In the genomic region with DNA sequence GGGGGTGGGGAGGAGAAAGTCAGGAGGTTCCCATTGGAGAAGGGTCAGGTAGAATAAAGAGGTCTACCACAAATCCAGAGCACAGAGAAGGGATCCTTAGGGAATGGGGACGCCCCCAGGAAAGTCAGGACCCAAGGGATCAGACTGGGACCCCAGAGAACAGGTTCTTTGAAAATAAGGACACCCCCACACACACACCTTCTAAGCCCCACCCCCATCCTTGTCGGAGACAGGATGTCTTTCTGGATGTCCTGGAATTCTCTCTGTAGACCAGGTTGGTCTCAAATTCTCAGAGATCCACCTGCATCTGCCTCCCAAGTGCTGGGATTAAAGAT, we compare ENCODE assay signal across 10 mouse cellular contexts. TPM values are rescaled to one million over a fixed set of nuclear protein-coding genes. Genes with fewer than 3 reads are reported as not detected.
DNase-seq lines count a peak whose midpoint lies in the region; ATAC-seq and TF ChIP-seq lines count a peak whose summit lies in the region.
"Had no signal": no experiment of that assay in that cellular context is flagged by ENCODE, and none has a peak within 500 bp of the region (broad histone marks: within the 10 kb centered on the region; RNA-seq: fewer than 3 reads in every experiment).

No protein-coding gene starts in this region.

- no peak overlapping the region for H3K27ac ChIP-seq in kidney, postnatal 0 days
- H3K27ac ChIP-seq in kidney, adult 2 months (ENCODE audit: insufficient read depth, low read depth, low read length): no peak overlapping the region
- 0 out of 2 replicates have a peak overlapping the region, but pooled peaks have one; percentile 77 for H3K27ac ChIP-seq in embryonic facial prominence, embryonic 12.5 days
- no peak overlapping the region for H3K27ac ChIP-seq in hindbrain, embryonic 11.5 days (ENCODE audit: low read depth, low read length)
- no peak overlapping the region for H3K27ac ChIP-seq in midbrain, embryonic 13.5 days

- 84% methylated on average over 2 of the region's 2 CpGs for WGBS in kidney, postnatal 0 days
- 74% methylated on average over 2 of the region's 2 CpGs for WGBS in kidney, adult 2 months
- WGBS in embryonic facial prominence, embryonic 12.5 days: 76% methylated on average over 2 of the region's 2 CpGs
- 84% methylated on average over 2 of the region's 2 CpGs for WGBS in hindbrain, embryonic 11.5 days
- WGBS in midbrain, embryonic 13.5 days: 88% methylated on average over 2 of the region's 2 CpGs

- peaks cover 22% of the 10 kb centered on the region for H3K4me1 ChIP-seq in kidney, postnatal 0 days (replicated peaks; ENCODE audit: insufficient read depth, low read length)
- peaks cover 10% of the 10 kb centered on the region; the same call in 1 of the 2 replicates for H3K4me1 ChIP-seq in kidney, adult 2 months (ENCODE audit: control insufficient read depth, insufficient read depth, low read length)
- peaks cover 27% of the 10 kb centered on the region for H3K4me1 ChIP-seq in embryonic facial prominence, embryonic 12.5 days
- peaks cover 8% of the 10 kb centered on the region for H3K4me1 ChIP-seq in hindbrain, embryonic 11.5 days (replicated peaks; ENCODE audit: control insufficient read depth, insufficient read depth, low read length)
- peaks cover 42% of the 10 kb centered on the region for H3K4me1 ChIP-seq in midbrain, embryonic 13.5 days (replicated peaks)

- no peak for DNase-seq in kidney, postnatal 0 days (ENCODE audit: low spot score)
- no peak for DNase-seq in kidney, adult 2 months
- DNase-seq in hindbrain, embryonic 11.5 days (ENCODE audit: low spot score): no peak
- no peak for DNase-seq in gastrocnemius, adult 8-10 months (ENCODE audit: low spot score in 2 of 2)
- DNase-seq in left cerebral cortex, adult 18-20 months (ENCODE audit: low spot score in 2 of 2): no peak
- DNase-seq in cerebellum, adult 11-12 months: no peak
- DNase-seq: kidney, adult 11 months had no signal

- ATAC-seq in kidney, postnatal 0 days (replicated peaks; ENCODE audit: low FRiP score, low read depth): no peak
- ATAC-seq in embryonic facial prominence, embryonic 12.5 days (ENCODE audit: insufficient number of reproducible peaks, insufficient read depth, low FRiP score, low TSS enrichment): no peak
- ATAC-seq in hindbrain, embryonic 11.5 days (ENCODE audit: low FRiP score): no peak
- ATAC-seq in midbrain, embryonic 13.5 days: no peak
- ATAC-seq: Patski had no signal

- H3K4me2 ChIP-seq in kidney, postnatal 0 days (ENCODE audit: low read length): peak overlapping the region; percentile 52
- peak overlapping the region; percentile 86 for H3K4me2 ChIP-seq in embryonic facial prominence, embryonic 12.5 days (replicated peaks)
- 0 out of 2 replicates have a peak overlapping the region, but pooled peaks have one; percentile 4 for H3K4me2 ChIP-seq in hindbrain, embryonic 11.5 days (replicated peaks; ENCODE audit: low read depth, low read length)
- peak overlapping the region; percentile 78 for H3K4me2 ChIP-seq in midbrain, embryonic 13.5 days (replicated peaks)

- no peak overlapping the region for H3K4me3 ChIP-seq in kidney, postnatal 0 days (replicated peaks; ENCODE audit: low read depth, low read length)
- no peak overlapping the region for H3K4me3 ChIP-seq in kidney, adult 2 months (ENCODE audit: insufficient read depth, low read depth, low read length)
- H3K4me3 ChIP-seq in embryonic facial prominence, embryonic 12.5 days: no peak overlapping the region
- 0 out of 2 replicates have a peak overlapping the region, but pooled peaks have one; percentile 5 for H3K4me3 ChIP-seq in hindbrain, embryonic 11.5 days (ENCODE audit: low read depth, low read length)
- H3K4me3 ChIP-seq in midbrain, embryonic 13.5 days (replicated peaks): peak overlapping the region; percentile 80

- H3K36me3 ChIP-seq in kidney, postnatal 0 days (ENCODE audit: insufficient read depth, low read length): no peaks in the 10 kb centered on the region
- H3K36me3 ChIP-seq in kidney, adult 2 months (ENCODE audit: control insufficient read depth, insufficient read depth, low read length): no peaks in the 10 kb centered on the region
- peaks cover 9% of the 10 kb centered on the region; the same call in 1 of the 2 replicates for H3K36me3 ChIP-seq in embryonic facial prominence, embryonic 12.5 days
- no peaks in the 10 kb centered on the region; the same call in 1 of the 2 replicates for H3K36me3 ChIP-seq in hindbrain, embryonic 11.5 days (ENCODE audit: control insufficient read depth, insufficient read depth, low read length)
- H3K36me3 ChIP-seq in midbrain, embryonic 13.5 days: peaks cover 9% of the 10 kb centered on the region

- H3K9me3 ChIP-seq in kidney, postnatal 0 days (replicated peaks; ENCODE audit: low read length): no peaks in the 10 kb centered on the region
- H3K9me3 ChIP-seq in embryonic facial prominence, embryonic 12.5 days: no peaks in the 10 kb centered on the region
- H3K9me3 ChIP-seq in hindbrain, embryonic 11.5 days (ENCODE audit: control insufficient read depth, low read length): no peaks in the 10 kb centered on the region
- no peaks in the 10 kb centered on the region for H3K9me3 ChIP-seq in midbrain, embryonic 13.5 days

- H3K27me3 ChIP-seq in kidney, postnatal 0 days (ENCODE audit: insufficient read depth, low read length): no peaks in the 10 kb centered on the region
- H3K27me3 ChIP-seq in kidney, adult 2 months (replicated peaks; ENCODE audit: control insufficient read depth, insufficient read depth, low read length): no peaks in the 10 kb centered on the region
- H3K27me3 ChIP-seq in embryonic facial prominence, embryonic 12.5 days: no peaks in the 10 kb centered on the region
- H3K27me3 ChIP-seq in hindbrain, embryonic 11.5 days (ENCODE audit: control insufficient read depth, insufficient read depth, low read length): no peaks in the 10 kb centered on the region
- no peaks in the 10 kb centered on the region for H3K27me3 ChIP-seq in midbrain, embryonic 13.5 days
- H3K27me3 ChIP-seq: Patski had no signal

- no peak for TF ChIP-seq CTCF in kidney, postnatal 0 days (IDR thresholded peaks at IDR 0.05; ENCODE audit: low read depth)
- no peak for TF ChIP-seq CTCF in kidney, adult 2 months (conservative IDR thresholded peaks at IDR 0.05; ENCODE audit: insufficient read depth, insufficient read length, low read depth, low read length)

- no peak for TF ChIP-seq POLR2A in kidney, adult 2 months (IDR thresholded peaks at IDR 0.05; ENCODE audit: low read depth, low read length)

- H3K9ac ChIP-seq in kidney, postnatal 0 days (ENCODE audit: low read depth, low read length): no peak overlapping the region
- no peak overlapping the region for H3K9ac ChIP-seq in embryonic facial prominence, embryonic 12.5 days
- H3K9ac ChIP-seq in hindbrain, embryonic 11.5 days (ENCODE audit: low read depth, low read length): no peak overlapping the region
- H3K9ac ChIP-seq in midbrain, embryonic 13.5 days (replicated peaks): no peak overlapping the region

RNA-seq across cellular contexts. Expression of gene Kri1, which starts 1.5 kb away (rescaled TPM):
- polyA plus RNA-seq in kidney, postnatal 0 days (2015; fragmentation: Nextera tagmentation; extraction: Ambion mirVana): 8.7 and 10.6 TPM in 2 replicates
- polyA plus RNA-seq in kidney, adult 2 months (2012; rRNA removed): 14.2 and 15.9 TPM in 2 replicates
- polyA plus RNA-seq in embryonic facial prominence, embryonic 12.5 days (2016; fragmentation: Nextera tagmentation; extraction: Ambion mirVana): 16.8 and 17.9 TPM in 2 replicates
- polyA plus RNA-seq in hindbrain, embryonic 11.5 days (2014; fragmentation: Nextera tagmentation; extraction: Ambion mirVana): 13.5 and 15.9 TPM in 2 replicates
- 20.3 and 21.6 TPM in 2 replicates for polyA plus RNA-seq in midbrain, embryonic 13.5 days (2015; fragmentation: Nextera tagmentation; extraction: Ambion mirVana)
- total RNA-seq in gastrocnemius, adult 8-10 months (2022): 10 to 100 TPM in 3 of 4 experiments, 1 to 10 TPM in 1; 8.4 to 13.0 (median 11.4) TPM
- 10 to 100 TPM; 36.8 to 38.5 TPM for total RNA-seq in left cerebral cortex, adult 18-20 months (2021)

RNA-seq across cellular contexts. Expression of gene Cdkn2d, which starts 1.9 kb away (rescaled TPM):
- polyA plus RNA-seq in kidney, postnatal 0 days (2015; fragmentation: Nextera tagmentation; extraction: Ambion mirVana): 31.4 and 37.8 TPM in 2 replicates
- 20.2 and 24.1 TPM in 2 replicates for polyA plus RNA-seq in kidney, adult 2 months (2012; rRNA removed)
- polyA plus RNA-seq in embryonic facial prominence, embryonic 12.5 days (2016; fragmentation: Nextera tagmentation; extraction: Ambion mirVana): 51.7 and 52.5 TPM in 2 replicates
- 80.3 and 83.2 TPM in 2 replicates for polyA plus RNA-seq in hindbrain, embryonic 11.5 days (2014; fragmentation: Nextera tagmentation; extraction: Ambion mirVana)
- polyA plus RNA-seq in midbrain, embryonic 13.5 days (2015; fragmentation: Nextera tagmentation; extraction: Ambion mirVana): 79.6 and 81.3 TPM in 2 replicates
- total RNA-seq in gastrocnemius, adult 8-10 months (2022): 10 to 100 TPM in 3 of 4 experiments, 1 to 10 TPM in 1; 8.8 to 10.7 (median 10.6) TPM
- total RNA-seq in left cerebral cortex, adult 18-20 months (2021): 10 to 100 TPM; 52.9 to 61.6 TPM

RNA-seq across cellular contexts. Expression of gene Ap1m2, which starts 22.8 kb away (rescaled TPM):
- polyA plus RNA-seq in kidney, postnatal 0 days (2015; fragmentation: Nextera tagmentation; extraction: Ambion mirVana): 57.3 and 63.0 TPM in 2 replicates
- polyA plus RNA-seq in kidney, adult 2 months (2012; rRNA removed): 30.6 and 36.2 TPM in 2 replicates
- polyA plus RNA-seq in embryonic facial prominence, embryonic 12.5 days (2016; fragmentation: Nextera tagmentation; extraction: Ambion mirVana): 15.8 and 18.2 TPM in 2 replicates
- polyA plus RNA-seq in hindbrain, embryonic 11.5 days (2014; fragmentation: Nextera tagmentation; extraction: Ambion mirVana): 3.4 and 5.0 TPM in 2 replicates
- 0.23 and 0.34 TPM in 2 replicates for polyA plus RNA-seq in midbrain, embryonic 13.5 days (2015; fragmentation: Nextera tagmentation; extraction: Ambion mirVana)
- total RNA-seq in gastrocnemius, adult 8-10 months (2022): not detected
- total RNA-seq in left cerebral cortex, adult 18-20 months (2021): 1 to 10 TPM; 1.6 TPM
- polyA plus RNA-seq: Patski had no signal

RNA-seq across cellular contexts. Expression of gene Atg4d, which starts 24.2 kb away (rescaled TPM):
- polyA plus RNA-seq in kidney, postnatal 0 days (2015; fragmentation: Nextera tagmentation; extraction: Ambion mirVana): 51.7 and 52.9 TPM in 2 replicates
- polyA plus RNA-seq in kidney, adult 2 months (2012; rRNA removed): 67.0 and 71.9 TPM in 2 replicates
- polyA plus RNA-seq in embryonic facial prominence, embryonic 12.5 days (2016; fragmentation: Nextera tagmentation; extraction: Ambion mirVana): 33.6 and 33.9 TPM in 2 replicates
- polyA plus RNA-seq in hindbrain, embryonic 11.5 days (2014; fragmentation: Nextera tagmentation; extraction: Ambion mirVana): 45.3 and 50.6 TPM in 2 replicates
- polyA plus RNA-seq in midbrain, embryonic 13.5 days (2015; fragmentation: Nextera tagmentation; extraction: Ambion mirVana): 55.3 and 57.8 TPM in 2 replicates
- 10 to 100 TPM; 74.3 to 87.3 (median 80.7) TPM for total RNA-seq in gastrocnemius, adult 8-10 months (2022)
- total RNA-seq in left cerebral cortex, adult 18-20 months (2021): 10 to 100 TPM; 46.4 to 49.9 TPM

RNA-seq across cellular contexts. Expression of gene Slc44a2, which starts 31.2 kb away (rescaled TPM):
- polyA plus RNA-seq in kidney, postnatal 0 days (2015; fragmentation: Nextera tagmentation; extraction: Ambion mirVana): 76.5 and 80.5 TPM in 2 replicates
- polyA plus RNA-seq in kidney, adult 2 months (2012; rRNA removed): 47.4 and 49.2 TPM in 2 replicates
- 117 and 118 TPM in 2 replicates for polyA plus RNA-seq in embryonic facial prominence, embryonic 12.5 days (2016; fragmentation: Nextera tagmentation; extraction: Ambion mirVana)
- 60.4 and 66.4 TPM in 2 replicates for polyA plus RNA-seq in hindbrain, embryonic 11.5 days (2014; fragmentation: Nextera tagmentation; extraction: Ambion mirVana)
- polyA plus RNA-seq in midbrain, embryonic 13.5 days (2015; fragmentation: Nextera tagmentation; extraction: Ambion mirVana): 61.6 and 63.1 TPM in 2 replicates
- 100 to 1,000 TPM; 155 to 165 (median 161) TPM for total RNA-seq in gastrocnemius, adult 8-10 months (2022)
- total RNA-seq in left cerebral cortex, adult 18-20 months (2021): 10 to 100 TPM; 40.3 to 50.5 TPM

Comparison
In these comparisons a context has a peak if more than half of its experiments do, and no peak if none do; other contexts are left out.
1. H3K4me2 ChIP-seq: peak in every context shown above with its lines; median percentile 86 in embryonic facial prominence, embryonic 12.5 days; 78 in midbrain, embryonic 13.5 days; 52 in kidney, postnatal 0 days; 4 in hindbrain, embryonic 11.5 days.
2. H3K4me3 ChIP-seq: peak in hindbrain, embryonic 11.5 days (single experiment) and midbrain, embryonic 13.5 days (single experiment); none in kidney, postnatal 0 days (single experiment), kidney, adult 2 months (single experiment) and embryonic facial prominence, embryonic 12.5 days (single experiment).